Mouse (Mus musculus): ENCODE results near the gene Agtpbp1.

Gene Agtpbp1

GRCm38 (mm10) chr13:59584947-59585647 lies at the start of gene Agtpbp1, which contains the start of gene Naa35:
Gene Agtpbp1, minus strand, starts transcription at chr13:59585227.
Gene Naa35, plus strand, starts transcription at chr13:59585259.
- peak; percentile 35; the same call in 1 of the 2 replicates for TF ChIP-seq GATA4 (IDR thresholded peaks at IDR 0.05; ENCODE audit: insufficient replicate concordance, low read length)

DNA sequence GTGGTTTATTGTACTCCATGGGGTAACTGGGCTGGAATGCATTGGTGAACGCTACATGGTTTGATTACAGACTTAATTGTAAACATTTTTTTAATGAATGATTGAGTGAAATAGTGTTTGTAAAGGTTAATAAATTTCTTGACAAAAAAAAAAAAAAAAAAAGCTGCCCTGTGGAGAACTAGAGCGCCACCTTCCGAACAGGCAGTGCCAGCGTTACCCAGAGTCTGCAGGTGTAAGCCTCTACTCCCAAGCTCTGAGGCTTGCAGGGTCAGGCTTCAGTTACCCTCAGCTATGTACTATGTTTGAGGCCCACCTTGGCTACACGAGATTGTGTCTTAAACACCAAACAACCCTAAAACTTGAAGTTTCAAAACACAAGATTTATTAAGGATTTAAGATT lies 49.6 kb upstream of the Agtpbp1 start:
- TF ChIP-seq GATA4 (IDR thresholded peaks at IDR 0.05; ENCODE audit: insufficient replicate concordance, low read length), result no peak

GRCm38 (mm10) chr13:59626739-59627138 lies 41.7 kb upstream of the Agtpbp1 start:
- no peak for TF ChIP-seq GATA4 (IDR thresholded peaks at IDR 0.05; ENCODE audit: insufficient replicate concordance, low read length)

- no peak for TF ChIP-seq GATA4 (IDR thresholded peaks at IDR 0.05; ENCODE audit: insufficient replicate concordance, low read length)
These were observed 39.9 kb upstream of the Agtpbp1 start for GRCm38 (mm10) chr13:59624903-59625302.

DNA sequence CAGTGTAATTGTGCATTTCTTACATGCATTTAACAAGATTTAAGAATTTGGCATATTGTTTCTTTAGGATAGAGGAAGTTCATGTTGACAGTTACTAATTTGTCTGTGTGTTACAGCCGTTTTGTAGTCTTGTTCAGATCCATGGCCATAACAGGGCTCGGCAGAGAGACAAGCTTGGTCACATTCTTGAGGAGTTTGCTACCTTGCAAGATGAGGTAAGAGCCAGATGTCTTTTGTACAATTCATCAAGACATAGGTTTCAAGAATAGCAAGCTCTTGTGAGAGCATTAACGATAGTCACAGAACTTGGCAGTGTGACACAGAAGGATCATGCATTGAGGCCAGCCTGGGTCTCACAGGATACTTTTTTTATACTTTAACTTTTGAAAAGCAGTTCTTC lies 39.4 kb upstream of the Agtpbp1 start:
- TF ChIP-seq GATA4 (IDR thresholded peaks at IDR 0.05; ENCODE audit: insufficient replicate concordance, low read length), result no peak

DNA sequence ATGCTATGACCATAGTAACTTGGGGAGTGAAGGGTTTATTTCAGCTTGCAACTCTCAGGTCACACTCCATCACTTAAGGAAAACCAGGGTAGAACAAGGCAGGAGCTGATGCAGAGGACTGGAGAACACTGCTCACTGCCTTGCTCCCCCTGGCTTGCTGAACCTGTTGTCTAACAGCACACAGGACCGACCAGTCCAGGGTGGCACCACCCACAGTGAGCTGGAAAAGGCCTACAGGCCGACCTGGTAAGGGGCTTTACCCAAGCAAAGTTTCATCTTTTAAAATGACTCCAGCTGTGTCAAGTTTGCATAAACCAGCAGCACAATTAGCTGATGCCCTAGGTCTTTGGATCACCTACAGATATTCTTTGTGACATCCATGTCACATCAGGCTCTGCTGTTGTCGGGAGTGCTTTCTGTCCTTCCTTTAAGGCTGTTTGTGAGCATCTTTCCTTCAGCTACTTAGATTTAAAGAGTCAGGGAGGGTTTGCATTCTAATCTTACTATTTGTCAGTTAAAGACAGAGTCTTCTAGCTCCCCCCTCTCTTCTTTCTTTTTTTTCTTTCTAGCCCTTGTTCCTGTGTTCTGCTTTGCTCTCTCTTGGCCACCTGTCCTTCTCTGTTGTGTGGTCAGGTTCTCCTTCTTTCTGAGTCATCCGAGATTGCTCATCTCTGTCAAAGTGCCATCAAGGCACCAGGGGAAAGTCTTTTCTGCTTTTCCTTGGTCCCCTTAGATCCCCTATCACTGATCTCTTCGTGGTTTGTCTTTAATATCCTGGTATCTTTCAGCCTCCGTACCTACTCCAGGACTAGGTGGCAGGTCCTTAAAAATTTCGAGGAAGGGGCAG lies 36.8 kb upstream of the Agtpbp1 start:
- no peak for TF ChIP-seq GATA4 (IDR thresholded peaks at IDR 0.05; ENCODE audit: insufficient replicate concordance, low read length)

DNA sequence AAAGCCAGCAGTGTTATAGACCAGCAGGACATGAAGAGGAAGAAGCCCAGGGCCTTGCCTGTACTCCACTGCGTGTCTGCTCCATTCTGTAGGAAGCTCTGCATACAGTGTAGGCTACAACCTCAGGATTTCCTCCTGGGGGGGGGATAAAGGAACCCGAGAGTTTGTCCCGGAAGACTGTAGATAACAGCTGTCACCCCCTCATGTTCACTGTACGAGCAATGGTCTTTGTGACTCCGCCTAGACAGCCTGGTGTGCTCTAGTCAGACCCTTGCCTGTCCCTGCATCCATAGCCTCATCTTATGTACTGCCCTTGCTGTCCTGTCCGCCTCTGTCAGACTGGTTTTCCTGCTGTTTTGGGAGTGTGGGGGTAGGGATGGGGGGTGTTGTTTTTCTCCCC lies 33.4 kb upstream of the Agtpbp1 start:
- peak; percentile 67; the same call in 1 of the 2 replicates for TF ChIP-seq GATA4 (IDR thresholded peaks at IDR 0.05; ENCODE audit: insufficient replicate concordance, low read length)

GRCm38 (mm10) chr13:59615554-59615953 lies 30.5 kb upstream of the Agtpbp1 start:
- no peak for TF ChIP-seq GATA4 (IDR thresholded peaks at IDR 0.05; ENCODE audit: insufficient replicate concordance, low read length)

GRCm38 (mm10) chr13:59615152-59615551 lies 30.1 kb upstream of the Agtpbp1 start:
- no peak for TF ChIP-seq GATA4 (IDR thresholded peaks at IDR 0.05; ENCODE audit: insufficient replicate concordance, low read length)

- TF ChIP-seq GATA4 (IDR thresholded peaks at IDR 0.05; ENCODE audit: insufficient replicate concordance, low read length), result peak; percentile 51; the same call in 1 of the 2 replicates
These were observed 28.8 kb upstream of the Agtpbp1 start for GRCm38 (mm10) chr13:59613868-59614267.

DNA sequence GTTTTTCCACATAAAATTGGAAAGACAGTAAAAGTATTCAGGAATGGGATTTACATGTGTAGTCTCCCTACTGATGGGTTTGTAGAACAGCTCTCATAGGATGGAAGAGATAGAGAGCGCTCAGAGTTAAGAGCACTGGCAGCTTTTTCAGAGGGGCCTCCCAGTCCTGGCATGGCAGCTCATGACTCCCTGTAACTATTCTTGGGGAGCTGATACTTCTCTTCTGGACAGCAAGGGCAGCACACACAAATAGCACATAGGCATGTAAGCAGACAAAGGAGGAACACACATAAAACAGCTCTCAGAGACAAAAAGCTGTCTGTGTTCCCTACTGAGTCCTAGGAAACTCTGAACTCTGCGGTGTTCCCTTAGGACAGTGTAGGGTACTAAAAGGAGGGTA lies 25.4 kb upstream of the Agtpbp1 start:
- no peak for TF ChIP-seq GATA4 (IDR thresholded peaks at IDR 0.05; ENCODE audit: insufficient replicate concordance, low read length)

DNA sequence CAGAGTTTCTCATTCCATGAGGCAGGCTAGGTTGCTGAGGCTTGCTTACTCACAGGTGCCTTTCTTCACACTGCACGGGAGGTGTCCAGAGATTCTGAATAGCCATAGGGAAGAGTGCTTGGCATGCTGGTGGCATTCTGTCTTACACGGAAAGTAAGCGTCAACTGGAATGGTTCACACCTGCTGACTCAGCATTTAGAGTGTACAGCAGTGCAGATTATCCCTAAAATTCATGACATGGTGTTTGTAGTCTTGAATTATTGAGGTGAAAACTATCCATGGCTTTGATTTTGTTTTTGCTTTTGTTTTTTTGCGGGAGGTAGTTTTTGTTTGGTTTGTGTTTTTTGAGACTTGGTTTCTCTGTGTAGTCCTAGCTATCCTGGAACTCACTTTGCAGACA lies 24.9 kb upstream of the Agtpbp1 start:
- no peak for TF ChIP-seq GATA4 (IDR thresholded peaks at IDR 0.05; ENCODE audit: insufficient replicate concordance, low read length)

DNA sequence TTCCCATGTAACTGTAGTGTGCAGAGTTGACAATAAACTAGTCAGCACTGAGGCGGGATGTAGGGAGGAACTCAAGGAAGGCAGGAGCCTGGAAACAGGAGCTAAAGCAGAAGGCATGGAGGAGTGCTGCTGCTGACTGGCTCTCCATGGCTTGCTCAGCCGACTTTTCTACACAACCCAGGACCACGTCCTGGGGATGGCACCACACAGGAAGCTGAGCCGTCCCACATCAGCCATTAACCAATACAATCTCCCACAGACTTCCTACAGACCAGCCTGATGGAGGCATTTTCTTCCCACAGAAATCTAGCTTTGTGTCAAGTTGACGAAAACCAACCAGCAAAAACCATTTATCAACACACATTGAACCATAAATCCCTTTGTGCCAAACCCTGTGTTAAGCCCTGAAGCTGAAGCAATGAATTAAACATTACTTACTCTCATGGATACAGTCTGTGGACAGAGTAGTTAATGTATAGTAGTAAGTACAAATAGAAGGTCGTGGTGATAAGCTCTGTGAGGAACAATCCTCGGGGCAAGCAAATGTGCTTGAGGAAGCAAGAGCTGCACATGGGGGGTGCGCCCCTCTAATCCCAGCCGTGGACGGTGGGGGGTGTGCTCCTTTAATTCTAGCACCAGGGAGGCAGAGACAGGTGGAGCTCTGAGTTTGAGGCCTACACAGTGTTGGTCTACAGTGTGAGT lies 20.3 kb upstream of the Agtpbp1 start:
- TF ChIP-seq GATA4 (IDR thresholded peaks at IDR 0.05; ENCODE audit: insufficient replicate concordance, low read length), result no peak

GRCm38 (mm10) chr13:59604511-59604910 lies 19.5 kb upstream of the Agtpbp1 start:
- no peak for TF ChIP-seq GATA4 (IDR thresholded peaks at IDR 0.05; ENCODE audit: insufficient replicate concordance, low read length)

DNA sequence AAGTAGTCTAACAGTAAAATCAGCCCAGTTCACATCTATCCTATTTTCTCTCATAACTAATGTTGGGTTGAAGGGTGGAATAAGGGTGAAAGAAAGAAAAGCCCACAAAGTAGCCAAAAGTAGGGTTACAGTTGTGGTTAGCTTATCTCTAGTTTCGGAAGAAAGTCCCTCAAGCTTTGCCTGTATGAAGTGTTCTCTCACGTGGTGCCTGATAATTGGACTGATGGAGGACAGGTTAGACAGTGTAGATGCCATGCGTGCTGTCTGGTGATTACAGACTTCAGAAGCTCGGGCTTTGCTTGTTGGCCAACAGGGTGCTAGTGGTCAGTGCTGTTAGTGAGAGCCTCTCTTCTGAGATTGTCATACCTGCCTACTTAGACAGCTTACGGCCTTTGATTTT lies 18.1 kb upstream of the Agtpbp1 start:
- TF ChIP-seq GATA4 (IDR thresholded peaks at IDR 0.05; ENCODE audit: insufficient replicate concordance, low read length), result no peak
